ENCODE assay signal across 21 mouse cellular contexts in genomic region chr2:26154586-26154985, GRCm38 (mm10). TPM values are rescaled to one million over a fixed set of nuclear protein-coding genes. Genes with fewer than 3 reads are reported as not detected.
DNase-seq lines count a peak whose midpoint lies in the region; ATAC-seq lines count a peak whose summit lies in the region.
"Had no signal": no experiment of that assay in that cellular context is flagged by ENCODE, and none has a peak within 500 bp of the region (broad histone marks: within the 10 kb centered on the region; RNA-seq: fewer than 3 reads in every experiment).

No protein-coding gene starts in this region.

- no peaks in the 10 kb centered on the region for H3K36me3 ChIP-seq in hindbrain, embryonic 15.5 days
- no peaks in the 10 kb centered on the region for H3K36me3 ChIP-seq in hindbrain, embryonic 16.5 days (ENCODE audit: control insufficient read depth, insufficient read depth, low read length)
- no peaks in the 10 kb centered on the region; the same call in 1 of the 2 replicates for H3K36me3 ChIP-seq in liver, embryonic 13.5 days
- no peaks in the 10 kb centered on the region for H3K36me3 ChIP-seq in limb, embryonic 10.5 days
- H3K36me3 ChIP-seq: embryonic facial prominence, embryonic 13.5 days; heart, embryonic 12.5 days; hindbrain, embryonic 12.5 days had no signal

- peaks cover 36% of the 10 kb centered on the region for H3K4me1 ChIP-seq in hindbrain, embryonic 15.5 days (replicated peaks)
- H3K4me1 ChIP-seq in hindbrain, embryonic 16.5 days (ENCODE audit: control insufficient read depth, insufficient read depth, low read depth, low read length) = peaks cover 22% of the 10 kb centered on the region
- H3K4me1 ChIP-seq in liver, embryonic 13.5 days (replicated peaks) = peaks cover 44% of the 10 kb centered on the region
- H3K4me1 ChIP-seq in limb, embryonic 10.5 days = peaks cover 4% of the 10 kb centered on the region; the same call in 1 of the 2 replicates
- H3K4me1 ChIP-seq: embryonic facial prominence, embryonic 13.5 days had no signal

- peak; percentile 1; the same call in 1 of the 2 replicates for ATAC-seq in hindbrain, embryonic 15.5 days (ENCODE audit: low FRiP score, low read depth)
- no peak for ATAC-seq in hindbrain, embryonic 16.5 days
- ATAC-seq in common myeloid progenitor, adult 5-6 weeks (replicated peaks; ENCODE audit: low read depth, poor library complexity, severe bottlenecking) = peak; percentile 64
- peak; percentile 76 for ATAC-seq in liver, embryonic 13.5 days (ENCODE audit: low read depth)

- H3K27me3 ChIP-seq in hindbrain, embryonic 15.5 days = no peaks in the 10 kb centered on the region
- no peaks in the 10 kb centered on the region for H3K27me3 ChIP-seq in hindbrain, embryonic 16.5 days (replicated peaks; ENCODE audit: control insufficient read depth, insufficient read depth, low read length)
- H3K27me3 ChIP-seq in liver, embryonic 13.5 days = peaks cover 8% of the 10 kb centered on the region; the same call in 1 of the 2 replicates
- H3K27me3 ChIP-seq in limb, embryonic 10.5 days (ENCODE audit: low read depth, poor library complexity, severe bottlenecking) = peaks cover 4% of the 10 kb centered on the region; the same call in 1 of the 2 replicates
- H3K27me3 ChIP-seq: embryonic facial prominence, embryonic 13.5 days; hindbrain, embryonic 12.5 days had no signal

- peak; percentile 28 for DNase-seq in 416B (ENCODE audit: low read depth)
- DNase-seq in liver, embryonic 13.5 days = peak; percentile 38
- DNase-seq in limb, embryonic 10.5 days (ENCODE audit: low spot score) = no peak
- DNase-seq in thymus, postnatal 0 days (ENCODE audit: low spot score) = no peak
- DNase-seq in embryo, embryonic 9.5 days (ENCODE audit: extremely low spot score) = no peak
- DNase-seq: adrenal gland, adult 2 months; lung, adult 2 months had no signal

- H3K4me2 ChIP-seq in hindbrain, embryonic 15.5 days = no peak overlapping the region
- no peak overlapping the region for H3K4me2 ChIP-seq in hindbrain, embryonic 16.5 days (ENCODE audit: low read length)
- H3K4me2 ChIP-seq in liver, embryonic 13.5 days = peak overlapping the region; percentile 19; the same call in 1 of the 2 replicates
- H3K4me2 ChIP-seq: embryonic facial prominence, embryonic 13.5 days; heart, embryonic 12.5 days; hindbrain, embryonic 12.5 days had no signal

- H3K27ac ChIP-seq in hindbrain, embryonic 15.5 days (replicated peaks) = no peak overlapping the region
- no peak overlapping the region for H3K27ac ChIP-seq in hindbrain, embryonic 16.5 days (ENCODE audit: low read depth, low read length)
- peak overlapping the region; percentile 47; the same call in 1 of the 2 replicates for H3K27ac ChIP-seq in liver, embryonic 13.5 days
- no peak overlapping the region for H3K27ac ChIP-seq in limb, embryonic 10.5 days
- H3K27ac ChIP-seq: embryonic facial prominence, embryonic 13.5 days; hindbrain, embryonic 12.5 days; layer of hippocampus, adult 2 months; stomach, postnatal 0 days had no signal

- 62% methylated on average over 5 of the region's 5 CpGs for WGBS in hindbrain, embryonic 15.5 days
- 73% methylated on average over 5 of the region's 5 CpGs for WGBS in hindbrain, embryonic 16.5 days
- WGBS in liver, embryonic 13.5 days (ENCODE audit: insufficient replicate concordance) = 18% methylated on average over 5 of the region's 5 CpGs
- 75% methylated on average over 5 of the region's 5 CpGs for WGBS in limb, embryonic 10.5 days

- H3K9ac ChIP-seq in hindbrain, embryonic 15.5 days = no peak overlapping the region
- no peak overlapping the region for H3K9ac ChIP-seq in hindbrain, embryonic 16.5 days (ENCODE audit: low read depth, low read length)
- peak overlapping the region; percentile 17; the same call in 1 of the 2 replicates for H3K9ac ChIP-seq in liver, embryonic 13.5 days
- H3K9ac ChIP-seq: embryonic facial prominence, embryonic 13.5 days; heart, embryonic 12.5 days; hindbrain, embryonic 12.5 days had no signal

- H3K9me3 ChIP-seq in hindbrain, embryonic 15.5 days = no peaks in the 10 kb centered on the region
- H3K9me3 ChIP-seq in hindbrain, embryonic 16.5 days (ENCODE audit: control insufficient read depth, low read length) = no peaks in the 10 kb centered on the region
- H3K9me3 ChIP-seq in liver, embryonic 13.5 days (replicated peaks) = no peaks in the 10 kb centered on the region
- no peaks in the 10 kb centered on the region for H3K9me3 ChIP-seq in limb, embryonic 10.5 days (replicated peaks)
- H3K9me3 ChIP-seq: embryonic facial prominence, embryonic 13.5 days; heart, embryonic 12.5 days; hindbrain, embryonic 12.5 days had no signal

- H3K4me3 ChIP-seq in hindbrain, embryonic 15.5 days = no peak overlapping the region
- H3K4me3 ChIP-seq in hindbrain, embryonic 16.5 days (ENCODE audit: low read length) = no peak overlapping the region
- no peak overlapping the region for H3K4me3 ChIP-seq in liver, embryonic 13.5 days (replicated peaks)
- no peak overlapping the region for H3K4me3 ChIP-seq in limb, embryonic 10.5 days
- H3K4me3 ChIP-seq: embryonic facial prominence, embryonic 13.5 days; heart, embryonic 12.5 days; hindbrain, embryonic 12.5 days; layer of hippocampus, adult 2 months had no signal

RNA-seq across cellular contexts. Expression of gene Nacc2, which starts 31.6 kb away (rescaled TPM):
- polyA plus RNA-seq in hindbrain, embryonic 15.5 days (2015; fragmentation: Nextera tagmentation; extraction: Ambion mirVana) = 18.0 and 21.3 TPM in 2 replicates
- 24.5 and 25.8 TPM in 2 replicates for polyA plus RNA-seq in hindbrain, embryonic 16.5 days (2015; fragmentation: Nextera tagmentation; extraction: Ambion mirVana)
- 0.87 and 4.1 TPM in 2 replicates for total RNA-seq in common myeloid progenitor, adult 5-6 weeks (2017)
- 2.5 and 3.6 TPM in 2 replicates for polyA plus RNA-seq in liver, embryonic 13.5 days (2015; fragmentation: Nextera tagmentation; extraction: Ambion mirVana)
- polyA plus RNA-seq in limb, embryonic 10.5 days (2016; fragmentation: Nextera tagmentation; extraction: Ambion mirVana) = 3.2 and 3.6 TPM in 2 replicates
- polyA plus RNA-seq in thymus, postnatal 0 days (2015; fragmentation: Nextera tagmentation; extraction: Ambion mirVana) = 2.2 and 2.8 TPM in 2 replicates

RNA-seq across cellular contexts. Expression of gene Lhx3, which starts 53.5 kb away (rescaled TPM):
- 4.1 and 4.2 TPM in 2 replicates for polyA plus RNA-seq in hindbrain, embryonic 15.5 days (2015; fragmentation: Nextera tagmentation; extraction: Ambion mirVana)
- polyA plus RNA-seq in hindbrain, embryonic 16.5 days (2015; fragmentation: Nextera tagmentation; extraction: Ambion mirVana) = 3.3 and 4.5 TPM in 2 replicates
- total RNA-seq in common myeloid progenitor, adult 5-6 weeks (2017) = not detected in 2 replicates
- polyA plus RNA-seq in liver, embryonic 13.5 days (2015; fragmentation: Nextera tagmentation; extraction: Ambion mirVana) = not detected in 2 replicates
- 0.18 TPM in 1 of 2 replicates, not detected in the other for polyA plus RNA-seq in limb, embryonic 10.5 days (2016; fragmentation: Nextera tagmentation; extraction: Ambion mirVana)
- polyA plus RNA-seq in thymus, postnatal 0 days (2015; fragmentation: Nextera tagmentation; extraction: Ambion mirVana) = 0.17 and 0.22 TPM in 2 replicates
- total RNA-seq: CH12.LX; gastrocnemius, adult 18-20 months; heart, postnatal 14 days; layer of hippocampus, adult 2 months had no signal
- polyA plus RNA-seq: forebrain, embryonic 16.5 days; heart, embryonic 12.5 days; limb, embryonic 11.5 days; lung, adult 2 months; midbrain, embryonic 14.5 days; stomach, postnatal 0 days had no signal

Comparison
In these comparisons a context has a peak if more than half of its experiments do, and no peak if none do; other contexts are left out.
1. DNase-seq: peak in 416B (single experiment) and liver, embryonic 13.5 days (single experiment); none in limb, embryonic 10.5 days (single experiment), thymus, postnatal 0 days (single experiment) and embryo, embryonic 9.5 days (single experiment).